Comparison of ENCODE assay signal across 8 mouse cellular contexts in genomic region chr2:161341368-161341891, GRCm38 (mm10).
DNase-seq lines count a peak whose midpoint lies in the region; ATAC-seq and TF ChIP-seq lines count a peak whose summit lies in the region.

No protein-coding gene starts in this region.

- H3K27ac ChIP-seq in forebrain, embryonic 12.5 days, result peak overlapping the region; percentile 76
- H3K27ac ChIP-seq in lung, postnatal 0 days (ENCODE audit: low read length), result no peak overlapping the region

- ATAC-seq in forebrain, embryonic 12.5 days (ENCODE audit: low FRiP score), result peak; percentile 79
- ATAC-seq in lung, postnatal 0 days, result peak; percentile 88

- no peaks in the 10 kb centered on the region for H3K9me3 ChIP-seq in forebrain, embryonic 12.5 days
- no peaks in the 10 kb centered on the region for H3K9me3 ChIP-seq in lung, postnatal 0 days (ENCODE audit: low read length)

- TF ChIP-seq CTCF in lung, postnatal 0 days (IDR thresholded peaks at IDR 0.05), result no peak

- no peaks in the 10 kb centered on the region for H3K36me3 ChIP-seq in forebrain, embryonic 12.5 days (replicated peaks)
- no peaks in the 10 kb centered on the region for H3K36me3 ChIP-seq in lung, postnatal 0 days (ENCODE audit: insufficient read depth, low read length)

- peak overlapping the region; percentile 17; the same call in 1 of the 2 replicates for H3K9ac ChIP-seq in forebrain, embryonic 12.5 days
- H3K9ac ChIP-seq in lung, postnatal 0 days (replicated peaks; ENCODE audit: low read depth), result no peak overlapping the region

- WGBS in forebrain, embryonic 12.5 days, result under 1% methylated on average over 11 of the region's 11 CpGs
- WGBS in lung, postnatal 0 days, result 3% methylated on average over 11 of the region's 11 CpGs

- H3K4me3 ChIP-seq in forebrain, embryonic 12.5 days (replicated peaks), result no peak overlapping the region
- H3K4me3 ChIP-seq in lung, postnatal 0 days (ENCODE audit: low read depth, low read length), result peak overlapping the region; percentile 8; the same call in 1 of the 2 replicates

- H3K4me1 ChIP-seq in forebrain, embryonic 12.5 days, result peaks cover 42% of the 10 kb centered on the region
- no peaks in the 10 kb centered on the region for H3K4me1 ChIP-seq in lung, postnatal 0 days (ENCODE audit: insufficient read depth, low read depth, low read length)

- TF ChIP-seq EP300 in lung, postnatal 0 days (IDR thresholded peaks at IDR 0.05), result no peak

- H3K27me3 ChIP-seq in forebrain, embryonic 12.5 days, result peaks cover 32% of the 10 kb centered on the region
- H3K27me3 ChIP-seq in lung, postnatal 0 days (replicated peaks; ENCODE audit: insufficient read depth, low read length), result no peaks in the 10 kb centered on the region

- intact Hi-C loops in heart, postnatal 10 days (cut with DNase I), result no loop called here

- peak; percentile 38 for DNase-seq in right cerebral cortex, postnatal 4 days
- DNase-seq in right cerebral cortex, postnatal 36 days (ENCODE audit: low spot score in 2 of 2), result no peak
- peak; percentile 32 to 45 for DNase-seq in heart, postnatal 10 days
- DNase-seq in kidney, postnatal 25 days, result peak; percentile 21 to 46
- peak; percentile 80 for DNase-seq in lung, postnatal 0 days (ENCODE audit: low spot score)
- peak; percentile 89 for DNase-seq in retina, postnatal 1 day
- no peak for DNase-seq in thymus, postnatal 10 days (ENCODE audit: low spot score in 2 of 2)

- H3K4me2 ChIP-seq in forebrain, embryonic 12.5 days, result peak overlapping the region; percentile 42
- H3K4me2 ChIP-seq in lung, postnatal 0 days (replicated peaks; ENCODE audit: low read depth, low read length), result peak overlapping the region; percentile 17; the same call in 1 of the 2 replicates

Comparison
In these comparisons a context has a peak if more than half of its experiments do, and no peak if none do; other contexts are left out.
1. DNase-seq: peak in right cerebral cortex, postnatal 4 days (single experiment), heart, postnatal 10 days (2 of 2), kidney, postnatal 25 days (2 of 2), lung, postnatal 0 days (single experiment) and retina, postnatal 1 day (single experiment); none in right cerebral cortex, postnatal 36 days (0 of 2) and thymus, postnatal 10 days (0 of 2).